Mouse (Mus musculus): ENCODE measurements around the gene Atp2a2.

GRCm38 (mm10) chr5:122529316-122529715 lies 27.3 kb upstream of the Atp2a2 start:
- TF ChIP-seq POLR2A (IDR thresholded peaks at IDR 0.05; ENCODE audit: borderline replicate concordance, low read depth, low read length) (no peak), CTCF (IDR thresholded peaks at IDR 0.05; ENCODE audit: low read depth, low read length) (no peak)

All from bone marrow macrophage, adult 2 months (primary cell).